Mouse (Mus musculus) neural tube, embryonic 14.5 days (tissue): ENCODE data around the gene Zkscan1. TPM values are rescaled to one million over a fixed set of nuclear protein-coding genes. Genes with fewer than 3 reads are reported as not detected.

ENCODE experiments used
- ATAC-seq: fragments of 200-750 bp; cut with Nextera tagmentation; 2 replicates; pipeline ENCODE4 v1.8.0; 2017; ENCODE audit warnings: low read depth, mild to moderate bottlenecking, moderate TSS enrichment, moderate library complexity
- H3K27ac ChIP-seq: fragments of 300-500 bp; sonication (generic); 2 replicates; pipeline ENCODE4 v1.5.1; 2014; ENCODE audit warnings: low read depth, mild to moderate bottlenecking, control low read depth, low read length, moderate library complexity, mixed read lengths
- H3K27me3 ChIP-seq: fragments of 300-500 bp; sonication (generic); 2 replicates; pipeline ENCODE4 v1.6.1; 2014; ENCODE audit warnings: low read length; ENCODE audit not compliant: control insufficient read depth, insufficient read depth
- H3K36me3 ChIP-seq: fragments of 300-500 bp; sonication (generic); 2 replicates; pipeline ENCODE4 v1.6.1; 2014; ENCODE audit warnings: low read length, mixed read lengths; ENCODE audit not compliant: control insufficient read depth, insufficient read depth
- H3K4me1 ChIP-seq: fragments of 300-500 bp; sonication (generic); 2 replicates; pipeline ENCODE4 v1.6.1; 2014; ENCODE audit warnings: low read length; ENCODE audit not compliant: control insufficient read depth, insufficient read depth
- H3K4me2 ChIP-seq: fragments of 300-500 bp; sonication (generic); 2 replicates; pipeline ENCODE4 v1.6.1; 2014; ENCODE audit warnings: mild to moderate bottlenecking, low read depth, low read length, control low read depth
- H3K4me3 ChIP-seq: fragments of 300-500 bp; sonication (generic); 2 replicates; pipeline ENCODE4 v1.5.1; 2014; ENCODE audit warnings: low read depth, low read length, control low read depth, mixed read lengths
- H3K9ac ChIP-seq: fragments of 300-500 bp; sonication (generic); replicated peaks from 2 replicates; pipeline ENCODE4 v1.6.1; 2014; ENCODE audit warnings: low read depth, mild to moderate bottlenecking, control low read depth, low read length, mixed read lengths
- H3K9me3 ChIP-seq: fragments of 300-500 bp; sonication (generic); 2 replicates; pipeline ENCODE4 v1.6.1; 2016; ENCODE audit warnings: low read length; ENCODE audit not compliant: control insufficient read depth
- WGBS: fragments of 180-500 bp; shearing (Covaris S2); extraction: QIAGEN DNeasy Blood & Tissue Kit; methylation state at CpG from one replicate; pipeline ENCODE4 v1.1.7; 2014; 5-methylcytosine and 5-hydroxymethylcytosine counted together
- polyA plus RNA-seq: library from polyadenylated mRNA; unstranded; fragments of >200 nt; fragmentation: Nextera tagmentation; extraction: Ambion mirVana; gene quantifications from 2 replicates; pipeline ENCODE4 v1.2.1, GENCODE M21; 2014

Zkscan1 gene
- polyA plus RNA-seq, 1 experiment from 2014 or later = 31.2 TPM

- Histone ChIP-seq H3K9me3 (no peaks in the 10 kb centered on the region), H3K36me3 (peaks cover 4% of the 10 kb centered on the region; the same call in 1 of the 2 replicates), H3K27ac (no peak overlapping the region), H3K4me2 (peak overlapping the region; percentile 89), H3K4me3 (peak overlapping the region; percentile 99; the same call in 1 of the 2 replicates), H3K27me3 (no peaks in the 10 kb centered on the region), H3K9ac (peak overlapping the region; percentile 25; the same call in 1 of the 2 replicates), H3K4me1 (peaks cover 12% of the 10 kb centered on the region)
- WGBS = 61% methylated on average over 2 of the region's 2 CpGs
- ATAC-seq = no peak; the same call in 1 of the 2 replicates
These were observed 377 bp upstream of the Zkscan1 start for GRCm38 (mm10) chr5:138084507-138084906.

DNA sequence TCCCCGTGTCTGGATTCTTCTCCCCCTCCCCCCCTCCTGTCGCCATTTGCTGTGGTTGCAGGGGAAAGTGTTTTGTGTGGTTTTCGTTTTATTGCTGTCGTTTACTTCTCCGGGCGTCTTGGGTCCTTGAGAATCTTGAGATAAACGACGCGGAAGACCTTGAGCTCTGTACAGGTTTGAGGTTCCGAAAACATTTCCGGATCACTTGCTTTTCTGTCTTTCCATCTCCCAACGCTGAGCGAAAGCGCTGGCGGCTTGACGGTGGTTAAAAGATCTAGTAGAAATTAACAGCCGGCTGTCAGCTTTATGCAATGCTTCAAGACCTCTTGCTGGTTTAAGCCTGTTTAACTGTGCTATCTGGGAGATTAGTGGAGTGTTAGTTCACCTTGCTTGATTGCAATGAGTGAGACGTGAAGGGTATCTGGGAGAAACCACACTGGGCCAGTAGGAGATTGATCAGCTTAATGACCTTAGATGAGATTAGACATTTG, 582 bp downstream of the Zkscan1 start:
- H3K36me3 ChIP-seq = peaks cover 4% of the 10 kb centered on the region; the same call in 1 of the 2 replicates
- H3K9ac ChIP-seq = peak overlapping the region; percentile 97
- no peaks in the 10 kb centered on the region for H3K27me3 ChIP-seq
- H3K9me3 ChIP-seq = no peaks in the 10 kb centered on the region
- peaks cover 12% of the 10 kb centered on the region for H3K4me1 ChIP-seq
- peak overlapping the region; percentile 89 for H3K4me2 ChIP-seq
- peak overlapping the region; percentile 94 for H3K27ac ChIP-seq
- peak; percentile 45 for ATAC-seq
- peak overlapping the region; percentile 99 for H3K4me3 ChIP-seq
- WGBS = under 1% methylated on average over 18 of the region's 18 CpGs

DNA sequence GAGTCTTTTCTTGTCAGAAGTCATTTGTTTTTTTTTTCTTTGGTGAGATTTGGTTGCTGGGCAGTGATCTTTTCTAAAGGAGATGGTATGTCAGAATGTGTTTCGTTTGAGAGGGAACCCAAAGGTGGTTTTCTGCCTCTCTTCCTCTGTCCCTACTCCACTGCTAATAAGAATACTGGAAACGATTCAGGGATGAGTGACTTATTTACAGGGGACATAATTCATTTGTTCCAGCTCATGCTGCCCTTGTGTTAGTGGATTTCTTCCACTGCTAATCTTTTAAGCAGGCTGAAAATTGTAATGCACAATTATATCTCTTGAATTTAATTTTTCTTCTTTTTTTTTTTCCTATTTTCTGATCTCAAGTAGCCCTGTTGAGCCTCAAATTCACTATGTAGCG, 2.0 kb downstream of the Zkscan1 start:
- no peak overlapping the region for H3K27ac ChIP-seq
- peak overlapping the region; percentile 89 for H3K4me2 ChIP-seq
- H3K27me3 ChIP-seq = no peaks in the 10 kb centered on the region
- no peaks in the 10 kb centered on the region for H3K9me3 ChIP-seq
- peak overlapping the region; percentile 99; the same call in 1 of the 2 replicates for H3K4me3 ChIP-seq
- H3K4me1 ChIP-seq = peaks cover 12% of the 10 kb centered on the region
- no peak overlapping the region for H3K9ac ChIP-seq
- 59% methylated on average over 3 of the region's 3 CpGs for WGBS
- ATAC-seq = no peak
- H3K36me3 ChIP-seq = peaks cover 4% of the 10 kb centered on the region; the same call in 1 of the 2 replicates

DNA sequence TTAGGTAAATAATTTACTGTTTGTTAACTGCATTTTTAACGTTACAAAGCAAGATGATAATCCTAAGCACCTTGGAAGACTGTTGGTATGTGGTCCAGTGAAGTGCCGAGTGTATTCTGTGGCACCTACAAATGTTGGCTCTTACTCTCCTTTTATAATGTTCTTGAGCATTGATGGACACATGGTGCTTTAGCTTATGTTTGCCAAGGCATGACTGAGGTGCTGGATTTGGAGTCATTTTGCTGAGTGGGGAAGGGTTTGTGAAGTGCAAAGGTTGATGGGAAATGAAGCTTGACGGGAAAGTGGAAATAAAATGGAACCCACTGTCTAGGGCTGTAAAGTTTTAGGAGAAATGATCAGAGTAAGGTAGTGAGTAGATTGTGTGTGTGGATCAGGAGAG, 3.5 kb downstream of the Zkscan1 start:
- Histone ChIP-seq H3K4me2 (no peak overlapping the region), H3K4me1 (peaks cover 12% of the 10 kb centered on the region), H3K36me3 (peaks cover 9% of the 10 kb centered on the region), H3K27me3 (no peaks in the 10 kb centered on the region), H3K4me3 (no peak overlapping the region), H3K9ac (no peak overlapping the region), H3K9me3 (no peaks in the 10 kb centered on the region), H3K27ac (no peak overlapping the region)
- WGBS = 82% methylated on average over 3 of the region's 3 CpGs
- ATAC-seq = no peak

GRCm38 (mm10) chr5:138089108-138089551, 4.2 kb downstream of the Zkscan1 start:
- WGBS = 67% methylated on average over 6 of the region's 6 CpGs
- H3K4me1 ChIP-seq = peaks cover 12% of the 10 kb centered on the region
- no peak overlapping the region for H3K27ac ChIP-seq
- H3K4me2 ChIP-seq = no peak overlapping the region
- no peak overlapping the region for H3K9ac ChIP-seq
- no peaks in the 10 kb centered on the region for H3K27me3 ChIP-seq
- peaks cover 17% of the 10 kb centered on the region for H3K36me3 ChIP-seq
- no peak for ATAC-seq
- no peaks in the 10 kb centered on the region for H3K9me3 ChIP-seq
- no peak overlapping the region for H3K4me3 ChIP-seq

DNA sequence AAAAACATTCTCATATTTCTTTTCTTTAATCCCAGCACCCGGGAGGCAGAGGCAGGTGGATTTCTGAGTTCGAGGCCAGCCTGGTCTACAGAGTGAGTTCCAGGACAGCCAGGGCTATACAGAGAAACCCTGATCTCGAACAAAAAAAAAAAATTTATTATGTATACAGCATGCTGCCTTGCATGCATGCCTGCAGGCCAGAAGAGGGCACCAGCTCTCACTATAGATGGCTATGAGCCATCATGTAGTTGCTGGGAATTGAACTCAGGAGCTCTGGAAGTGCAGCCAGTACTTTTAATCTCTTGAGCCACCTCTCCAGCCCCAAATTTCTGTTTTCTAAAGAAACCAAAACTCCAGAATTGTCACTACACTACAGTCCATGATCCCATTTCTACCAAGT, 5.4 kb downstream of the Zkscan1 start:
- WGBS = 86% methylated on average over 3 of the region's 3 CpGs
- no peak for ATAC-seq
- Histone ChIP-seq H3K4me1 (peaks cover 12% of the 10 kb centered on the region), H3K9ac (no peak overlapping the region), H3K27ac (no peak overlapping the region), H3K27me3 (no peaks in the 10 kb centered on the region), H3K36me3 (peaks cover 28% of the 10 kb centered on the region), H3K4me2 (no peak overlapping the region), H3K9me3 (no peaks in the 10 kb centered on the region), H3K4me3 (no peak overlapping the region)

DNA sequence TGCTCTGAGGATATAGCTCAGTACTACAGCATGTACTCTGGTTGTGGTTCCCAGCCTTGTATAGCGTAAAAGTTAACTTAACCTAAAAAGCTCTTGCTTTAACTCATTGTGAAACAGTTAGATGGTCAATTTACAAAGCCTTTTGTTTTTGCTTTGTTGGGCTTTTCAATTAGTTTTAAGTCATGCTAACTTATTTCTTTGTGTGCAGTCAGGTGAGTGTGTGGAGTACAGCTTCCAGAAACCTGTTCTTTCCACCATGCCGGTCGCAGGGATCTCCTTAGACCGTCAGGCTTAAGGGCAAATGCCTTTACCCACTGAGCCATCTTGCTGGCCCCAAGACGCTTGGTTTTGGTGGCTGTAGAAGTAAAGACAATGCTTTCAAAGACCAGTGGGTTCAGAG, 5.9 kb downstream of the Zkscan1 start:
- no peak overlapping the region for H3K27ac ChIP-seq
- no peaks in the 10 kb centered on the region for H3K27me3 ChIP-seq
- peaks cover 29% of the 10 kb centered on the region for H3K36me3 ChIP-seq
- no peak overlapping the region for H3K9ac ChIP-seq
- 91% methylated on average over 5 of the region's 5 CpGs for WGBS
- no peak for ATAC-seq
- peaks cover 12% of the 10 kb centered on the region for H3K4me1 ChIP-seq
- H3K4me2 ChIP-seq = no peak overlapping the region
- H3K9me3 ChIP-seq = no peaks in the 10 kb centered on the region
- no peak overlapping the region for H3K4me3 ChIP-seq

DNA sequence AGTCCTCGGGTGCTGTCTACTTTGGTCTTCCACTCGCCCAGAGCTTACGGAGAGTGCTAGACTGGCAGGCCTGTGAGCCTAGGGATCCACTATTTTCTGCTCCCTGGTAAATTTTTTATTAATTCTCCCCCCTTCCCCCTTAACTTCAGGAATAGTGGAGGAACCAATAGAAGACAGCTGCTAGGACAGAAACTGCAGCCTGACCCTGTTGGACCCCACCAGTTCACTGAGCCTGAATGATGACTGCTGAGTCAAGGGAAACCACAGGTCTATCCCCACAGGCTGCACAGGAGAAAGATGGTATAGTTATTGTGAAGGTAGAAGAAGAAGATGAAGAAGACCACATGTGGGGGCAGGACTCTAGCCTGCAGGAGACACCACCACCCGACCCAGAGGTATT, 7.9 kb downstream of the Zkscan1 start:
- Histone ChIP-seq H3K27ac (no peak overlapping the region), H3K4me2 (no peak overlapping the region), H3K4me1 (no peaks in the 10 kb centered on the region), H3K4me3 (no peak overlapping the region), H3K9ac (no peak overlapping the region), H3K36me3 (peaks cover 32% of the 10 kb centered on the region), H3K9me3 (no peaks in the 10 kb centered on the region), H3K27me3 (no peaks in the 10 kb centered on the region)
- 97% methylated on average over 4 of the region's 4 CpGs for WGBS
- ATAC-seq = no peak

DNA sequence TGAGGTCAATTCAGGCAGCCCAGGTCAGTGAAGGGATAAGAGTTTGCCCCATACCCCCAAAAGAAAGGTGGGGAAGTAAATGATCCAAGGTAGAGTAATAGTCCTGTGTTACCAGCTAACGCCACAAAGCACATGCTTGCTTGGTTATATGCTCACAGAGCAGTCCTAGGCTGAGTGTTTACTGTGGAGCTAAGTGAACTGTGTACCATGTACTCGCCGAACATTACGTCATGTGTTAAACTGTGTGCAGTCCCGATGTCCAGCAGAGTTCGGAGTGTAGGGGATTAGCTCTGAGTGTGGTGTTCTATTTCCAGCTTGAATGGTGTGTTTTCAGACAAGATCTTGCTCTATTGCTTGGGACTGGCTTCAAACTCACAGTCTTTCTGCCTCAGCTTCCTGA, 9.6 kb downstream of the Zkscan1 start:
- WGBS = 97% methylated on average over 6 of the region's 6 CpGs
- no peaks in the 10 kb centered on the region for H3K27me3 ChIP-seq
- H3K9ac ChIP-seq = no peak overlapping the region
- H3K4me2 ChIP-seq = no peak overlapping the region
- ATAC-seq = no peak
- no peaks in the 10 kb centered on the region for H3K9me3 ChIP-seq
- H3K27ac ChIP-seq = no peak overlapping the region
- H3K4me1 ChIP-seq = no peaks in the 10 kb centered on the region
- H3K4me3 ChIP-seq = no peak overlapping the region
- peaks cover 44% of the 10 kb centered on the region for H3K36me3 ChIP-seq
